Mouse (Mus musculus) effector memory CD4-positive, alpha-beta T cell, adult 7 months (primary cell): ENCODE measurements around the gene Grm2. TPM values are rescaled to one million over a fixed set of nuclear protein-coding genes. Genes with fewer than 3 reads are reported as not detected.

Source experiments
- polyA plus RNA-seq: library from polyadenylated mRNA; unstranded; fragments of 100-300 nt; shearing (Covaris generic); gene quantifications from one replicate; pipeline ENCODE4 v1.2.1, GENCODE M21; 2017

Grm2 gene
- 0.29 TPM for polyA plus RNA-seq

DNA sequence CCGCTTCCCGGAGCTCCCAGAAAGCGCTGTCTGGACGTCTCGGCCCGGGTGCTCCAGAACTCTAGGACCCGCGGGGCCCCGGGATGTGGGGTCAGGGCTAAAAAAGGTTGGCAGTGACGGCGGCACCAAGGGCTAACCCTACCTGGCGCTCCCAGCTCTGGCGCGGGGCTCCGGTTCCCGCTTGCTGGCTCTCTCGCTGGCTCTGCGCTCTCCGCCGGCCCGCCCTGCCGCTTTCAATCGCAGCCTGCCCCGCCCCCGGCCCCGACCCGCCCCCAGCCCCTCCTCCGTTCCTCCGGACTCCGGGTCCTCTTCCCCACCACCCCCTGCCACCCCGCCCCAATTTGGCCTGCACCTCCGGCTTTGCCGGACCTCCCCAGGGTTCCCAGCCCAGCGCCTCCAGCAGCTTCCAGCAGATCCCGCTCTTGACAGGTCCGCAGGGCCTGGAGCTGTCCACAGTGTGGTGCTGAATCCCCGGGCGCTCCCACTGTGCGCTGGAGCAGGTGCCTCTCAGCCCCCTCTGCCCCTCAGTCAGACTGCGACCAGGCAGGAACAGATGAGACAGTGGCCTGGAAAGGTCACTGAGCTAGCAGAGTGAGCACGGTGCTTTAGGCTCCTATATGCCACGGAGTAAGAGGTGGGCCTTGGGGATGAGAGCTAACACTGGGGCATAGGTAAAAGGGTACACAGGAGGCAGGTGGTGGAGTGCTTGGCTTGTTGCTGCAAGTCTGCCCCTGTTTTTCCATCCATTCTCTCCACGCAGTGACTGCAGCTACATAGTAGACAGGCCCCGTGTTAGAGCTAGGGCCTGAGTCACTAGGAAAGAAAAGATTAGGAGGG lies at the start of gene Grm2:
Gene Grm2, minus strand, starts transcription at position 199 of the 837 bp plus-strand sequence.

DNA sequence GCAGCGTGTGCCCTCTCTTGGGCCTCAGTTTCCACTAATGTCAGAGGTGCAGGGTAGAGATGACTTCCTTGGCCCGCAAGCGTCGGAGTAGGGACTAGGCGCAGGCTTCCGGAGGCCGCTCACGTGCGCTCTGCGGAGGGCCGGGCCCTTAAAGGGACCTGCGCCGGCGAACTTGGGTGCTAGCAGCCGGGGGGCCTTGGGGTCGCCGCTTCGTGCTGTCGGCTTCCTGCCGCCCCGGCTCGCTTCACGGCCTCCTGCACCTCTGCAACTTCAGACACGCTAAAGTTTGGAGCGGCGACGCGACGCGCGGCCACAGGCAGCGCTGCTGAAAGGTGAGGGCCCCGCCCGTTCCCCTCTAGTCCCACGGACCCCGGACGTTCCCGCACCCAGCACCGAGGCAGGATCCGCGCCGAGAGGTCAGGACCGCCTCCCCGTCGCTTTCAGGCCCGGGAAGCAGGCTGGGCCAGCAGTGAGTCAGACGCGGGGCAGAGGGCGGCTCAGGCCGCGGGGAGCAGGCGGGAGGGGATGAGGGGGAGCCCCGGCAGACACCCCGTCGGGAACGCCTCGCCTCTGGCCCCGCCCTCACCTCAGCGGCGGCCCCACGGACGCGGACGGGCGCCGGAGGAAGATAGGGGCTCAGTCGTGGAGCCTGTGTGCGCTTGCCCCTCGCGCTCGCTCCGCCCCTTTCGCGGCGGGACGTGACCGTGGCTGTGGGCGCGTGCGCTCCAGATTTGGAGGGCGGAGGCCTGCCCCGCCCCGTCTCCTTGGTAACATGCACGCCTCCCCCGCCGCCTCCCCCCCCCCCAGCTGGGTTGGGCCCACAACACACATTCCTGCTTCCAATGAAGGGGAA lies 29.6 kb upstream of the Grm2 start, which contains the start of gene Tex264:
Gene Tex264, minus strand, starts transcription at position 679 of the 853 bp plus-strand sequence.

DNA sequence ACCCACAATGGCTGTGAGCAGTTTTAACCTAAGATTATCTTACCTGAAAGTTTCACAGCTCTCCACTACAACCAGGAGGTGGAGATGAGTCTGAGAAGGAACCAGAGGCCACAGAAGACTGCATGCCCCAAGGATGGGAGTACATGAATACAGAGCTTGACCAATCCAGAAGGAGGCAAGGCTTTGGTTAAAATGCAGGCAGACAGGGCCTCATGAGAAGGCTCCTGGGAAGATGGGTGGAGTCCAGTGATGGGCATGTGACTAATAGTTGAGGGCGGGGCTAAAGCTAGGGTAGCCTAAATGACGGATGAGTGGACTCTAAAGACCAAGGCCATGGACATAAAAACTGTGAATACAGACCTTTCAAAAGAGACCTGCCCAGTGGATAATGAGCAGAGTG lies 29.6 kb downstream of the Grm2 start, which contains the start of gene Iqcf6:
Gene Iqcf6, plus strand, starts transcription at position 301 of the 400 bp plus-strand sequence.

Other genes with a start within 250 kb of the Grm2 start
- gene Rpl29, start 226.6 kb downstream of the Grm2 start, polyA plus RNA-seq: 701 TPM
- 28.6 TPM for gene Acy1, start 217.8 kb downstream of the Grm2 start, polyA plus RNA-seq
- 8.5 TPM for gene Abhd14b, start 208.6 kb downstream of the Grm2 start, polyA plus RNA-seq
- 27.0 TPM for gene Abhd14a, start 208.4 kb downstream of the Grm2 start, polyA plus RNA-seq
- gene Pcbp4, start 202.8 kb downstream of the Grm2 start, polyA plus RNA-seq: 16.2 TPM
- gene Gpr62, start 190.1 kb downstream of the Grm2 start, polyA plus RNA-seq: not detected
- gene Rrp9, start 180.1 kb downstream of the Grm2 start, polyA plus RNA-seq: 69.9 TPM
- gene Parp3, start 179.1 kb downstream of the Grm2 start, polyA plus RNA-seq: 43.0 TPM
- not detected for gene Iqcf1, start 156.1 kb downstream of the Grm2 start, polyA plus RNA-seq
- gene Iqcf5, start 141.5 kb downstream of the Grm2 start, polyA plus RNA-seq: not detected
- gene Iqcf3, start 94.5 kb downstream of the Grm2 start, polyA plus RNA-seq: 1.1 TPM
- gene Iqcf4, start 85.1 kb downstream of the Grm2 start, polyA plus RNA-seq: not detected
- not detected for gene Iqcf6, start 29.5 kb downstream of the Grm2 start, polyA plus RNA-seq
- 56.6 TPM for gene Tex264, start 29.8 kb upstream of the Grm2 start, polyA plus RNA-seq
- gene Rad54l2, start 133.1 kb upstream of the Grm2 start, polyA plus RNA-seq: 5.5 TPM
- gene Dcaf1, start 165.8 kb upstream of the Grm2 start, polyA plus RNA-seq: 46.3 TPM
- gene Rbm15b, start 231.3 kb upstream of the Grm2 start, polyA plus RNA-seq: 37.3 TPM
- gene Manf, start 235.9 kb upstream of the Grm2 start, polyA plus RNA-seq: 119 TPM